Mouse (Mus musculus) forebrain, embryonic 11.5 days (tissue): Measurements from ENCODE around the gene Arhgef7. TPM values are rescaled to one million over a fixed set of nuclear protein-coding genes. Genes with fewer than 3 reads are reported as not detected.

Experiments used
- ATAC-seq: fragments of 200-750 bp; cut with Nextera tagmentation; replicated peaks from 2 replicates; pipeline ENCODE4 v1.8.0; 2017; ENCODE audit warnings: moderate TSS enrichment; ENCODE audit not compliant: low FRiP score
- DNase-seq: peaks from one replicate; pipeline ENCODE4 v3.0.0-alpha.2; 2017; ENCODE audit warnings: low spot score
- H3K27ac ChIP-seq: fragments of 300-500 bp; sonication (generic); 2 replicates; pipeline ENCODE4 v1.5.1; 2014; ENCODE audit warnings: low read depth, low read length
- H3K27me3 ChIP-seq: fragments of 300-500 bp; sonication (generic); 2 replicates; pipeline ENCODE4 v1.6.1; 2014; ENCODE audit warnings: mild to moderate bottlenecking, low read length, mixed read lengths; ENCODE audit not compliant: control insufficient read depth, insufficient read depth
- H3K36me3 ChIP-seq: fragments of 300-500 bp; sonication (generic); 2 replicates; pipeline ENCODE4 v1.6.1; 2014; ENCODE audit warnings: mild to moderate bottlenecking, low read length, moderate library complexity, mixed read lengths; ENCODE audit not compliant: control insufficient read depth, insufficient read depth
- H3K4me1 ChIP-seq: fragments of 300-500 bp; sonication (generic); replicated peaks from 2 replicates; pipeline ENCODE4 v1.6.1; 2014; ENCODE audit warnings: low read length, mixed read lengths; ENCODE audit not compliant: control insufficient read depth, insufficient read depth
- H3K4me2 ChIP-seq: fragments of 300-500 bp; sonication (generic); 2 replicates; pipeline ENCODE4 v1.6.1; 2014; ENCODE audit warnings: low read depth, mild to moderate bottlenecking, low read length, moderate library complexity, mixed read lengths; ENCODE audit not compliant: severe bottlenecking
- H3K4me3 ChIP-seq: fragments of 300-500 bp; sonication (generic); 2 replicates; pipeline ENCODE4 v1.5.1; 2014; ENCODE audit warnings: low read depth, low read length
- H3K9ac ChIP-seq: fragments of 300-500 bp; sonication (generic); 2 replicates; pipeline ENCODE4 v1.6.1; 2014; ENCODE audit warnings: low read length
- H3K9me3 ChIP-seq: fragments of 300-500 bp; sonication (generic); 2 replicates; pipeline ENCODE4 v1.6.1; 2016; ENCODE audit warnings: low read length, mixed read lengths; ENCODE audit not compliant: control insufficient read depth
- WGBS: fragments of 180-500 bp; shearing (Covaris S2); extraction: QIAGEN DNeasy Blood & Tissue Kit; methylation state at CpG from one replicate; pipeline ENCODE4 v1.1.7; 2014; 5-methylcytosine and 5-hydroxymethylcytosine counted together
- polyA plus RNA-seq: library from polyadenylated mRNA; unstranded; fragments of >200 nt; fragmentation: Nextera tagmentation; extraction: Ambion mirVana; gene quantifications from 2 replicates; pipeline ENCODE4 v1.2.1, GENCODE M21; 2014

The Arhgef7 gene
- polyA plus RNA-seq, 1 experiment from 2014 or later, result 81.9 TPM

DNA sequence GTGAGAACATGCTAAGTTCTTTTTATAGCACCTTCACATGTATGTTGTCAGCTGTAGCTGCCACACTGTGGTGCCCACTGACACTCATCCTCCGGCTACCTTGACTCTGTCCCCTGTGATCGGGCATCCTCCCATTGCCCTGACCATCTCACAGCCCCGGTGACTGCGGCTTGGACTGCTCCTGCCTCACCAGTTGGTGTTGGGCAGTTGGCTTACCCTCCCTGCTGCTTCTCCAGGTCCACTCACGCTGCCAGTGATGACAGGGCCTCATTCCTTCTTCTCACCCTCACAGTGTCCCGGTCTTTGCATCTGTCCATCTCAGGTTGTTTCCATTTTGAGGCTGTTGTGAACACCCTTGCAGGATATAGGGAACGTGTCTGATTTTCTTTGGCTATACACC is 35.3 kb downstream of the Arhgef7 start:
- WGBS, result 95% methylated on average over 7 of the region's 7 CpGs

DNA sequence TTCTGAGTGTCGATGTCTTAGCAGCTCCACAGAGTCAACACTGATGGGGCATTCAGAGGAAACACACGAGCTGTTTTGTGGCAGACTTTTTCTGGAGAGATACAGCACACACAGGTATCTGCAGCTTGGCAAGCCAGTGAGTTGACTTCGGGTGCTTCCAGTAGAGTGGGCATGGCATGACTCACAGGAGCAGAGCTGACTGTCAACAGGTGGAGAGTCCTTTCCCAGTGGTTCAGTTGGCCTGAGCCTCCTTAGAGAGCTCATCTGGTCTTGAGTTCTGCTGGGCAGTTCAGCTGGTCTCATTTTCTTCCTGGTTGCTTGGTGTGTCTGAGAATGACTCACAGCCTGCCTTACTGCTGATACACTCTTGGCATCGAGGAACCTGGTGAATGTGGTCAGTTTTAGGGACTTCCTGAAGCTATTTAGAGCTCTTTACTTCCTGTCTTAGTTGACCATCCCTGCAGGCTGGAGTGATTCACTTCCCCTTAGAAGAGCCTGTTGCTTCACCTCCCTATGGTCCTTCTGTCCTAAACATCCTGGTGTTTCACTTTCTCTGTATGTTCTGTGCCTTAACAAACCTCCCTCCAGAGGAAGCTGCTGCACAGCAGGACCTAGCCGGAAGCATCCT is 39.8 kb downstream of the Arhgef7 start:
- 85% methylated on average over 5 of the region's 5 CpGs for WGBS
- no peaks in the 10 kb centered on the region; the same call in 1 of the 2 replicates for H3K36me3 ChIP-seq
- DNase-seq (no peak), ATAC-seq (no peak)
- no peaks in the 10 kb centered on the region for H3K4me1 ChIP-seq
- no peak overlapping the region for H3K4me3 ChIP-seq
- no peak overlapping the region for H3K9ac ChIP-seq
- no peaks in the 10 kb centered on the region for H3K27me3 ChIP-seq
- H3K9me3 ChIP-seq, result no peaks in the 10 kb centered on the region
- no peak overlapping the region for H3K27ac ChIP-seq
- no peak overlapping the region for H3K4me2 ChIP-seq

More for the DNA sequence above, 35.3 kb downstream of the Arhgef7 start:
- Histone ChIP-seq H3K9ac (no peak overlapping the region), H3K27ac (no peak overlapping the region), H3K4me3 (no peak overlapping the region), H3K4me1 (peaks cover 4% of the 10 kb centered on the region; the same call in 1 of the 2 replicates), H3K9me3 (no peaks in the 10 kb centered on the region), H3K4me2 (no peak overlapping the region), H3K36me3 (no peaks in the 10 kb centered on the region; the same call in 1 of the 2 replicates), H3K27me3 (no peaks in the 10 kb centered on the region)
- no peak for ATAC-seq
- DNase-seq, result no peak

DNA sequence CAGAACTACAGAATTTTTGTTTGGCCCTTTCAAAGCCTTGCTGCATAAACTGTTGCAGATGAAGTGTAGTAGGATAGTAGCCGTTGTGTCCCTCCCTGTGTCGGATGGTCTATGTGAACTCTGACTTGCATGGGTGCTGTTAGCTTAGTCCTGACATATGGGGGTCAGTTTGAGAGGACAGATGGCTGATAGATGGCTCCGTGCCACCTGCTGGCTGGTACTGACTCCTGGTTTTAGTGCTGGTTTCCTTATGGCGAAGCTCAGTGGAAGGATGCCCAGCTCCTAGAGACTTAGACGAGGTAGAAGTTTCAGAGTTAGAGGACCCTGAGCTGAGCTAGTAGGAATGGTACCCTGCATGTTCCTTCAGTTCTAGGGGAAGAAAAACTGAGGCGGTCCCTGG is 42.5 kb downstream of the Arhgef7 start:
- DNase-seq (no peak), ATAC-seq (no peak)
- H3K4me3 ChIP-seq, result no peak overlapping the region
- H3K36me3 ChIP-seq, result no peaks in the 10 kb centered on the region; the same call in 1 of the 2 replicates
- H3K4me1 ChIP-seq, result no peaks in the 10 kb centered on the region
- no peak overlapping the region for H3K27ac ChIP-seq
- no peak overlapping the region for H3K9ac ChIP-seq
- H3K27me3 ChIP-seq, result no peaks in the 10 kb centered on the region
- H3K9me3 ChIP-seq, result no peaks in the 10 kb centered on the region
- 94% methylated on average over 6 of the region's 6 CpGs for WGBS
- no peak overlapping the region for H3K4me2 ChIP-seq

DNA sequence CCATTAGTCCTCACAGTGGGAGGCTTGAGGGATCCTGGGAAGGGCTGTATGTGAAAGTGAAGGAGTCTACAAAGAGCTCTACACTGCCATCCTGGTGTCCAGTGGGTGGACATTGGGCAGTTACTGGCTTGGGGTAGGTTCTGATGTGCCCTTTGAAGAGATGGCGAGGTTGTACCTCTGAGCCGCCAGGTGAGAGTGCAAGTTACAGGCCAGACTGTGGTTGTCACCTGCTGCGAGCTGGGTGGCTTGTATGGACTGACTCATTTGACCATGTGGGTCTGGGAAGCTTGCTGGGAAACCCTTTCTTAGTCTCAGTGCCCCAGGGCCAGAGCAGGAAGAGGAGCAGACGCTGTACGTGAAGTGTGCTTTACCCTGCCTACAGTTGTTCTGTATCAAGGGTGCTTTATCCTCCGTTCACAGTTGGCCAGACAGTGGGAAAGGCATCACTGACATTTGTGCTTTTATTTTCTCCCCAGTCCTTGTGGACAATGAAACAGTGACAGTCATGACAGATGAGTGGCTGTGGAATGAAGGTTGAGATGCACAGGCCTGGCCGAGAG is 43.1 kb downstream of the Arhgef7 start:
- Histone ChIP-seq H3K4me1 (no peaks in the 10 kb centered on the region), H3K36me3 (no peaks in the 10 kb centered on the region; the same call in 1 of the 2 replicates), H3K27me3 (no peaks in the 10 kb centered on the region), H3K4me2 (no peak overlapping the region), H3K4me3 (no peak overlapping the region), H3K9ac (no peak overlapping the region), H3K9me3 (no peaks in the 10 kb centered on the region), H3K27ac (no peak overlapping the region)
- no peak for DNase-seq
- 83% methylated on average over 7 of the region's 7 CpGs for WGBS
- no peak for ATAC-seq

DNA sequence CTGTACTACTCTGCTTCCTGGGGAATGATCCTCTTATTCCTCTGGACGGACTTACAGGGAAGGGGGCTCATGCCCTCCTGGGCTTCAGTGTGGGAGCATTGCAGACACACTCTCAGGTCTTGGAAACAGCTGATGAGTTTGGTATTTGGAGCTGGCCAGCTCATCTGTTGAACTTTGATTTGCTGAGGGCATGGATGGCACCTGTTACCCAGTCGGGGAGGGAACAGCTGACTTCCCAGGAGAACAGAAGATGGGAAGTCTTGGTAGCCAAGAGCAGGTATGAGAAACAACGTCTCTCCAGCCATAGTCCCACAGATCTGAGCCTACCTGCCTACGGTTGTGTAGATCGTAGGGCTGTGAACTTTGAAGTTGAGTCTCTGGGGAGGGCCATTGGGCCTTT is 44.1 kb downstream of the Arhgef7 start:
- no peaks in the 10 kb centered on the region for H3K27me3 ChIP-seq
- no peak for ATAC-seq
- H3K27ac ChIP-seq, result no peak overlapping the region
- no peak for DNase-seq
- H3K4me1 ChIP-seq, result no peaks in the 10 kb centered on the region
- H3K4me2 ChIP-seq, result no peak overlapping the region
- 94% methylated on average over 5 of the region's 5 CpGs for WGBS
- no peaks in the 10 kb centered on the region for H3K9me3 ChIP-seq
- H3K36me3 ChIP-seq, result no peaks in the 10 kb centered on the region; the same call in 1 of the 2 replicates
- no peak overlapping the region for H3K9ac ChIP-seq
- H3K4me3 ChIP-seq, result no peak overlapping the region

DNA sequence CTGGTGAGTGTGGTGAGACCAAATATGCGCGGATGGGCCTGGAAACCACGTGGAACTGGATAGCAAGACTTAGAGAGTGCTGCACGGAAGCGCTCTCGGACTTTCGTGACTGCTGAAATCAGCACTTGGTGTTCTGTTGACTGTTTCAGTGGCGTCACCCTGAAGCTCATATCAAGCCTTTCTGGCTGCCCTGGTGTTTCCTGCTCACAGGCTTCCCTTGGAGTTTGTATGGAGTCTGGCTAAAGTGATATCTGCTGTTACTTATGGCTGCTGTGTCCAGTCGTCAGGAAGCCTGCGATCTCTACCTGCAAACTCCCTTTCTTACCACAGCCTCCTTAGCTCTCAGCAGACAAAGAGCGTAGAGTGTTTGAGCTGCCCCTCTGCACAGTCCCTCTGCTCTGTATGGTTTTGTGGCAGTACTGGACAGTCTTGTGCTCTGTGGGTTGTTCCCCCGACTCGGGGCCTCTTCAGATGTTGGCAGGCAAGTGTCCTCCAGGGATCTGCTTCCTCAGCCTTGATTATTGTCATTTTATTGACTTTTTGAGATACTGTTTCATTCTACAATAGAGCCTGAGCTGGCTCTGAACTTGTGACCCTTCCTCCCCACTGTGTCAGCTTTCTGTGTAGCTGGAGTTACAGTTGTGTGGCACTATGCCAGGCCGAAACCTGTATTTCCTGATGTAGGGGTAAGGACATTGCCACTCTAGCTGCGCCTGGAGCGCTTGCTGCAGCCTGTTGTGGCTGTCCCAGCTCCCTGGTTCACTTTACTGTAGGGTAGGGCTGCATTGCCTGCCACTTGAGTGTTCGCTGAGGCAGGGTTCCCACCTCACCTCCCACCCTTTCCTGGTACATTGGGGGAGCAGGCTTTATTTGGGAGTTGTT is 46.9 kb downstream of the Arhgef7 start:
- Histone ChIP-seq H3K4me1 (no peaks in the 10 kb centered on the region), H3K9ac (no peak overlapping the region), H3K36me3 (no peaks in the 10 kb centered on the region), H3K27me3 (no peaks in the 10 kb centered on the region), H3K9me3 (no peaks in the 10 kb centered on the region), H3K4me2 (no peak overlapping the region), H3K4me3 (no peak overlapping the region), H3K27ac (no peak overlapping the region)
- 86% methylated on average over 17 of the region's 17 CpGs for WGBS
- ATAC-seq (no peak), DNase-seq (no peak)

DNA sequence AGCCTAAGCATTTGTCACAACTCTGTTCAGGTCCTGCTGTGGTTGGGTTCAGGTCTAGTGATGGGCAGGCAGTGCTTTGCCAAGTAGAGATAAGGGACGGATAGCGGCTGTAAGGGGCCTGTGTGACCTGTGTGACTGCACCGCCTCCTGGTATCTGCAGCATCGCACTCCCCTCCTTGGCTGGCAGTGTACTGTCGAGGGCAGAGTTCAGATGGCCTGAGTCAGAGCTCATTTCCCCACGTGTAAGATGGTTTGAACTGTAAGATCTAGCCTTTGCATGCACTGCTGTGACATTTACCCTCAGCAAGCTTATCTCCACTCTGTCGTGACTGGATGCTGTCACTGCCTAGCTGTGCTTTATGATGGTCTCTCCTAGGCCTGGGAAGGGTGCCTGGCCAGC is 48.4 kb downstream of the Arhgef7 start:
- ATAC-seq (no peak), DNase-seq (no peak)
- Histone ChIP-seq H3K36me3 (no peaks in the 10 kb centered on the region), H3K9ac (no peak overlapping the region), H3K9me3 (no peaks in the 10 kb centered on the region), H3K4me2 (no peak overlapping the region), H3K27me3 (no peaks in the 10 kb centered on the region), H3K27ac (no peak overlapping the region), H3K4me3 (no peak overlapping the region), H3K4me1 (no peaks in the 10 kb centered on the region)
- WGBS, result 83% methylated on average over 7 of the region's 7 CpGs

DNA sequence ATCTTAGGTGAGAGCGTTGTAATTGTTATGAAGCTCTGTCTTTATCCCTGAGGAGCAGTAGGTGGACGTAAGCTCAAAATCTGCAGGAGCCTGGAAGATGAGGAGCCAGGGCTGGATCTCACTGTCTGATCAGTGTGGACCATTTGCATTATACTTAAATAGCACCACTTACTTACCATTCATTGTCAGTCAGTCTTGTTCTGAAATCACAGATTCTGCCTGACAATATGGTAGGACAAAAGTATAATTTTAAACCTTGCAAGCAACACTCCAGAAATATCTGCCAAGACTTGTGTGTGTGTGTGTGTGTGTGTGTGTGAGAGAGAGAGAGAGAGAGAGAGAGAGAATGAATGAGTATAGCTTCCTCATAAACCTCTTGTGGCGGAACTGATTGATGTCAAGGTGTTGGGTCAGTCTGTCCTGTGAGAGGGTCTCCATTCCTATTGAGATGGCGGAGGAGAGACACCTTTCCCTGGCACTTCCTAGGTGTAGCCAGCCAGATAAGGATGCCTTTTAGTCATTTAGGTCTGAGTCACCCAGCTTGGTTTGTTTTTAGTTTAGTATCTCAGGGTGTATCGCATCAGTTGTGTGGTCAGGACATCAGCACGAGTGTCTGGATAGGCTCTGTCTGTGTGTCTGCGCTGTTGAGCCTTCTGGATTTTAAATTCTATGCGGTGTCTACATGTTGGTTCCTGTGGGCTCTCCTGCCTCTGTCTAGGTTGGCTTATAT is 49.1 kb downstream of the Arhgef7 start:
- Histone ChIP-seq H3K9me3 (no peaks in the 10 kb centered on the region), H3K4me2 (no peak overlapping the region), H3K27ac (no peak overlapping the region), H3K4me3 (no peak overlapping the region), H3K9ac (no peak overlapping the region), H3K36me3 (no peaks in the 10 kb centered on the region), H3K4me1 (no peaks in the 10 kb centered on the region), H3K27me3 (no peaks in the 10 kb centered on the region)
- ATAC-seq (no peak), DNase-seq (no peak)
- WGBS, result 92% methylated on average over 8 of the region's 8 CpGs
